Mouse (Mus musculus) cortical plate, adult 2 months (tissue): ENCODE measurements at regions not wholly inside any gene's neighbourhood (a gene's known extent, or its start where the extent isn't known, plus 50 kb on each side); places are given as distances from the start of the nearest gene placed in this dataset.

Experiments used
- CTCF ChIP-seq: fragments of 200-500 bp; IDR thresholded peaks from 2 replicates; pipeline ENCODE4 v1.5.1; 2011; ENCODE audit warnings: mild to moderate bottlenecking, control low read depth, low read length; ENCODE audit not compliant: insufficient read depth; ENCODE audit errors: extremely low read depth
- POLR2A ChIP-seq: fragments of 200-500 bp; IDR thresholded peaks from 2 replicates; pipeline ENCODE4 v1.6.1; 2011; ENCODE audit warnings: mild to moderate bottlenecking, low read length, control low read depth; ENCODE audit not compliant: insufficient read depth; ENCODE audit errors: extremely low read depth

DNA sequence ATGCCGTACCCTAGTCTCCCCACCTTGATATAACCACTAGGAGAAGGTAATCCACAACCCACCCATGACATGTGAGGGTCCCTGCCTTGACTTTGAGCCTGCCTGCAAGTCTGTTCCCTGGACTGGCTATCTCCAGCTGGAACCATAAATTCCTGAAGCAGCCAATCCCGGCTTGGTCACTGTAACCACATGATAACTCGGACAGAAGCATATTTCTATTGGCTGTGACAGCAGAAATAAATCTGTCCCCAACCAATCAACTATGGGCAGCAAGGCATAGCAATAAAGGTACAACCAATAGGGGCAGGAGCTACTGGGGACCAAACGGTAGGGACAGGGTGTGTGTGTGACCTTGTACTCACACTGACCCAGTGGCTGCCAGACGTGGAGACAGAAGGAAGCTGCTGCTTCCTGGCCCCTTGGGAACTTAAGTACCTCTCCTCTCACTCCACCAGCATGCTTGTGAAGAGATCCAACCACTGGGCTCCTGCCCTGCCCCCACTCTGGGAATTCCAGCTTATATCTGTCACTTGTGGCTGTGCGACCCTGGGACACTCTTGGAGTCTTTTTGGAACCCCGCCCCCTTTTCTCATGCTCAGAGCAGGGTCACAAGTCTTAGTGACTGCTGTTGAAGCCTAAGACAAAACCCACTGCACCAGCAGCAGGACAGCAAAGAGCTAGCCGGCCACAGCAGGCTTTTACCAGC, 51.8 kb upstream of the Ttc34 start:
- TF ChIP-seq CTCF (no peak), POLR2A (no peak)
